In genomic region chr2:90474593-90475405, GRCm38 (mm10) we compare ENCODE assay signal across 8 mouse cellular contexts.
A peak's percentile ranks its signal among the peaks of the same experiment; 100 is the strongest.
DNase-seq lines count a peak whose midpoint lies in the region; ATAC-seq lines count a peak whose summit lies in the region.

No protein-coding gene starts in this region.

- peak overlapping the region; percentile 23; the same call in 1 of the 2 replicates for H3K4me3 ChIP-seq in hindbrain, embryonic 13.5 days

- H3K27ac ChIP-seq in hindbrain, embryonic 13.5 days: peak overlapping the region; percentile 82

- peak; percentile 93 for ATAC-seq in hindbrain, embryonic 13.5 days (ENCODE audit: low FRiP score)

- H3K9me3 ChIP-seq in hindbrain, embryonic 13.5 days: no peaks in the 10 kb centered on the region

- 3% methylated on average over 11 of the region's 11 CpGs for WGBS in hindbrain, embryonic 13.5 days

- H3K36me3 ChIP-seq in hindbrain, embryonic 13.5 days: no peaks in the 10 kb centered on the region

- H3K9ac ChIP-seq in hindbrain, embryonic 13.5 days: peak overlapping the region; percentile 51

- H3K4me1 ChIP-seq in hindbrain, embryonic 13.5 days (replicated peaks): peaks cover 18% of the 10 kb centered on the region

- DNase-seq in T-cell, adult 2 months (ENCODE audit: low spot score): peak; percentile 83
- peak; percentile 95 to 97 for DNase-seq in cerebellum, postnatal 14 days
- DNase-seq in frontal cortex, postnatal 14 days (ENCODE audit: low spot score in 2 of 2): peak; percentile 61 to 73
- peak; percentile 80 to 89 for DNase-seq in layer of hippocampus, postnatal 14 days (ENCODE audit: low spot score in 2 of 2)
- DNase-seq in lung, postnatal 10 days: peak; percentile 88
- peak; percentile 55 for DNase-seq in ovary, postnatal 36 days (ENCODE audit: low spot score)
- DNase-seq in thymus, postnatal 14 days: peak; percentile 91

- no peaks in the 10 kb centered on the region for H3K27me3 ChIP-seq in hindbrain, embryonic 13.5 days

- H3K4me2 ChIP-seq in hindbrain, embryonic 13.5 days: peak overlapping the region; percentile 50

Comparison
In these comparisons a context has a peak if more than half of its experiments do, and no peak if none do; other contexts are left out.
1. Peak in every context shown above with its lines: DNase-seq, ATAC-seq, H3K4me3 ChIP-seq and H3K27ac ChIP-seq.